Mouse (Mus musculus) liver, embryonic 11.5 days (tissue): ENCODE results near the gene Dll3. TPM values are rescaled to one million over a fixed set of nuclear protein-coding genes. Genes with fewer than 3 reads are reported as not detected.

ENCODE experiments used
- ATAC-seq: fragments of 200-750 bp; cut with Nextera tagmentation; replicated peaks from 2 replicates; pipeline ENCODE4 v1.8.0; 2017; ENCODE audit warnings: moderate number of reproducible peaks, mild to moderate bottlenecking, moderate TSS enrichment, moderate library complexity; ENCODE audit not compliant: low FRiP score
- DNase-seq: peaks from one replicate; pipeline ENCODE4 v3.0.0-alpha.2; 2017; ENCODE audit warnings: low spot score
- H3K27ac ChIP-seq: fragments of 300-500 bp; sonication (generic); 2 replicates; pipeline ENCODE4 v1.5.1; 2014; ENCODE audit warnings: mild to moderate bottlenecking, low read depth, low read length, control low read depth
- H3K27me3 ChIP-seq: fragments of 300-500 bp; sonication (generic); replicated peaks from 2 replicates; pipeline ENCODE4 v1.6.1; 2014; ENCODE audit warnings: low read length, mixed read lengths; ENCODE audit not compliant: control insufficient read depth, insufficient read depth
- H3K36me3 ChIP-seq: fragments of 300-500 bp; sonication (generic); 2 replicates; pipeline ENCODE4 v1.6.1; 2014; ENCODE audit warnings: mild to moderate bottlenecking, low read length, moderate library complexity, mixed read lengths; ENCODE audit not compliant: control insufficient read depth, insufficient read depth
- H3K4me1 ChIP-seq: fragments of 300-500 bp; sonication (generic); replicated peaks from 2 replicates; pipeline ENCODE4 v1.6.1; 2014; ENCODE audit warnings: low read length, mixed read lengths; ENCODE audit not compliant: control insufficient read depth, insufficient read depth
- H3K4me2 ChIP-seq: fragments of 300-500 bp; sonication (generic); 2 replicates; pipeline ENCODE4 v1.6.1; 2014; ENCODE audit warnings: mild to moderate bottlenecking, control low read depth, moderate library complexity
- H3K4me3 ChIP-seq: fragments of 300-500 bp; sonication (generic); 2 replicates; pipeline ENCODE4 v1.5.1; 2014; ENCODE audit warnings: low read depth, low read length, control low read depth
- H3K9ac ChIP-seq: fragments of 300-500 bp; sonication (generic); 2 replicates; pipeline ENCODE4 v1.6.1; 2014; ENCODE audit warnings: low read depth, low read length, control low read depth
- H3K9me3 ChIP-seq: fragments of 300-500 bp; sonication (generic); 2 replicates; pipeline ENCODE4 v1.6.1; 2016; ENCODE audit warnings: low read length, inconsistent platforms, mixed read lengths; ENCODE audit not compliant: control insufficient read depth
- WGBS: fragments of 180-500 bp; shearing (Covaris S2); extraction: QIAGEN DNeasy Blood & Tissue Kit; methylation state at CpG from one replicate; pipeline ENCODE4 v1.1.7; 2014; 5-methylcytosine and 5-hydroxymethylcytosine counted together
- polyA plus RNA-seq: library from polyadenylated mRNA; unstranded; fragments of >200 nt; fragmentation: Nextera tagmentation; extraction: Ambion mirVana; gene quantifications from 2 replicates; pipeline ENCODE4 v1.2.1, GENCODE M21; 2014

Gene Dll3
- polyA plus RNA-seq, 1 experiment from 2014 or later: 0.62 TPM

DNA sequence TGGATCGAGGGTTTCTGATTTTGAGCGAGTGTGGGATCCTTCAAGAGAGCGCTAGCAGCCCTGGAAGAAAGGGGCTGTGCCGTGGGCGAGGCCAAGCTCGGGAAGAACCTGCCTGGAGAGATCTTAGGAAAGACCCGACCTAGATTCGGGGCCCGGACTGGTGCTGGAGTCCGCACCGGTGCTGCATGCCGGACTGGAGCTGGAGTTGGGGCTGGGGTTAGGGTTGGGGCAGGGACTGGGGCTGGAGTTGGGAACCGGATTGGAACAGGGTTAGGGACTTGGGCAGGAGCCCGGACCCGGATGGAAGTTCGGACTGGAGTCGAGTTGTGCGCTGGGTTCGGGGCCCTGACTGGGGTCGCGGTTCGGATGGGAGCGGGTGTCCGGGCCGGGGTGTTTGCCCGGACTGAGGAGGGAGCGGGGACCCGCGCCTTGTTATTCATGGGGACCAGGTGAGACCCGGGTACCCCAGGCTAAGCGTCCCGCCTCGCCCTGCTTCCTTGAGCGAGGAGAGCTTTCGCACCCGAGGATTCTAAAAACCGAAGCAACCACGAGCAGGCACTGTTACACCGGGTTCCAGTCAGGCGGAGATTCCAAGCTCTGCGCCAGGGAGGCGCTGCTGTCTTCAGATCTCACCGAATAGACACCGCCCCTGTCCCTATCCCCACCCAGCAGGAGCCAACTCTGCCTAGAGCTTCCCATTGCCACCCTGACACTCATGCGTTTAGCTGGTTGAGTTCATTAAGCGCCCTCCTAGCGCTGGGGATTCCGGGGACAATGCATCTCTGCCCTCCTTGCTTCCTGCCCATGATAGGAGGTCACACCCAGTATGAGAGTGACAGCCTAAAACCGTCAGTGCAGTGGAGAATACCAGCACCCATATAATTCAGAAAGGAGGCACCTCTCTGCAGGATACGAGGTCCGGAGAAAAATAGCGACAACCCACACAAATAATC is 11.1 kb downstream of the Dll3 start, which contains the start of gene Selenov:
Gene Selenov (minus strand): TSS at position 549 of the 953 bp plus-strand sequence.
- Histone ChIP-seq H3K9me3 (no peaks in the 10 kb centered on the region), H3K4me3 (peak within 1 kb of the TSS; percentile 40), H3K9ac (no peak within 1 kb of the TSS), H3K27ac (no peak within 1 kb of the TSS), H3K4me2 (peak within 1 kb of the TSS; percentile 60), H3K4me1 (no peaks in the 10 kb centered on the region; the same call in 1 of the 2 replicates), H3K27me3 (peaks cover 75% of the 10 kb centered on the region), H3K36me3 (no peaks in the 10 kb centered on the region)
- no peak for ATAC-seq
- DNase-seq: peak; percentile 36
- WGBS: 2% methylated on average over 52 of the region's 52 CpGs

GRCm38 (mm10) chr7:28290165-28290564 is 11.9 kb downstream of the Dll3 start:
- ATAC-seq: no peak
- WGBS: 2% methylated on average over 18 of the region's 18 CpGs
- peaks cover 72% of the 10 kb centered on the region for H3K27me3 ChIP-seq
- H3K36me3 ChIP-seq: no peaks in the 10 kb centered on the region
- H3K27ac ChIP-seq: no peak overlapping the region
- H3K4me1 ChIP-seq: no peaks in the 10 kb centered on the region; the same call in 1 of the 2 replicates
- peak overlapping the region; percentile 40 for H3K4me3 ChIP-seq
- no peaks in the 10 kb centered on the region for H3K9me3 ChIP-seq
- DNase-seq: no peak
- peak overlapping the region; percentile 60 for H3K4me2 ChIP-seq
- no peak overlapping the region for H3K9ac ChIP-seq

DNA sequence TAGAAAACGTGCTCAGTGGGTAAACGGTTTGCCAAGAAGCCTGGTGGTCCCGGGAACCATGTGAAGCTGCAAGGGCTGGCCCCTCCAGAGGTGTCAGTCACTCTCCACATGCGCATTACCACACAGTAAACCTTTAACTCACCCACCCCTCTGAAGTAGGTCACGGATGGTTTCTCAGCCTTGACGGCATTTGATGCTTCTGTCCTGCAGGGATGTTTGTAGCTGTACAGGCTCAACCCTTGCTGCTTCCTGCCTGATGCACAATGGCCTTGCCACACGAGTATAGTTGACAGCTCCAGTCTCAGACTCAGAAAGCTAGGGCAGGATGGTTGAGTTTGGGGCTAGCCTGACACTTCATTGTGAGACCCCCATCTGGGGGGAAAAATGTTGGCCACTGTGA is 21.4 kb downstream of the Dll3 start:
- no peak overlapping the region for H3K4me2 ChIP-seq
- no peak overlapping the region for H3K4me3 ChIP-seq
- H3K9me3 ChIP-seq: no peaks in the 10 kb centered on the region
- no peak for DNase-seq
- H3K27me3 ChIP-seq: no peaks in the 10 kb centered on the region
- 67% methylated on average over 7 of the region's 7 CpGs for WGBS
- no peaks in the 10 kb centered on the region for H3K36me3 ChIP-seq
- no peak for ATAC-seq
- no peak overlapping the region for H3K9ac ChIP-seq
- H3K27ac ChIP-seq: no peak overlapping the region
- H3K4me1 ChIP-seq: peaks cover 7% of the 10 kb centered on the region; the same call in 1 of the 2 replicates

- Histone ChIP-seq H3K9me3 (no peaks in the 10 kb centered on the region), H3K36me3 (no peaks in the 10 kb centered on the region), H3K4me1 (peaks cover 7% of the 10 kb centered on the region; the same call in 1 of the 2 replicates), H3K27ac (0 out of 2 replicates have a peak overlapping the region, but pooled peaks have one; percentile 64), H3K27me3 (no peaks in the 10 kb centered on the region), H3K4me2 (peak overlapping the region; percentile 94), H3K4me3 (peak overlapping the region; percentile 78), H3K9ac (peak overlapping the region; percentile 93)
- ATAC-seq (no peak), DNase-seq (no peak)
- WGBS: 83% methylated on average over 7 of the region's 7 CpGs
Measured at GRCm38 (mm10) chr7:28278279-28278652, 23.8 kb downstream of the Dll3 start.

DNA sequence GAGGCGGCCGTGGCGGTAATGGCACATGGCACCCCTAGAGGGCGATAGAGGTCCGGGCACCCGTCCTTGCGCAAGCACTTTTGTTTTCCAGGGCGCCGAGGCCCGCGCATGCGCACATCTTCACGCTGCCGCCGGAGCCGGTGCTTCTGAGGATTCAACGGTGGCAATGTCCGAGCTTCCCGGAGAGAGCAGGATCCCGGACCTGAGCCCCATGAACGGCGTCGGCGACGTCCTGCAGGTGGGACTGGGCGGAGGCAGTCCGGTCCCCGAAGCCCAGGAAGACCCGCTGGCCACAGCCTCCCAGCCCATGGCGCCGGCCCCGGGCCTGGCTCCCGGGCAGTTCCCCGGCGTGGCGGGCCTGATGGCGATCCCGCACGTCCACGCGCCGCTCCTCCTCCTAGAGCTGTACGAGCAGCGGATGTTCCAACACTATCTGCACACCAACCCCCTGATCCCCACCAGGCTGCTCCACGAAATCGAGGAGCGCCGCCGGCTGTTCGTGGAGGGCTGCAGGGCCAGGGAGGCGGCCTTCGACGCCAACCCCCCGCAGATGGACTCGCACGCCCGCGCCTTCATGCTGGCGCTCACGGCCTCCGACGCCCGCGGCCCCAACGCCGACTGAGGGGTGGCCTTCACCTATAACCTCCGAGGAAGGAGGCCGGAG is 24.3 kb downstream of the Dll3 start, which contains the start of gene Eid2b:
Gene Eid2b (plus strand): TSS at position 125 of the 664 bp plus-strand sequence.
- Histone ChIP-seq H3K9ac (peak within 1 kb of the TSS; percentile 93), H3K4me3 (peak within 1 kb of the TSS; percentile 78), H3K36me3 (no peaks in the 10 kb centered on the region), H3K4me2 (peak within 1 kb of the TSS; percentile 94), H3K27ac (peak within 1 kb of the TSS; percentile 64), H3K4me1 (peaks cover 7% of the 10 kb centered on the region; the same call in 1 of the 2 replicates), H3K27me3 (no peaks in the 10 kb centered on the region), H3K9me3 (no peaks in the 10 kb centered on the region)
- DNase-seq (peak; percentile 94), ATAC-seq (peak; percentile 77)
- WGBS: 3% methylated on average over 68 of the region's 68 CpGs

DNA sequence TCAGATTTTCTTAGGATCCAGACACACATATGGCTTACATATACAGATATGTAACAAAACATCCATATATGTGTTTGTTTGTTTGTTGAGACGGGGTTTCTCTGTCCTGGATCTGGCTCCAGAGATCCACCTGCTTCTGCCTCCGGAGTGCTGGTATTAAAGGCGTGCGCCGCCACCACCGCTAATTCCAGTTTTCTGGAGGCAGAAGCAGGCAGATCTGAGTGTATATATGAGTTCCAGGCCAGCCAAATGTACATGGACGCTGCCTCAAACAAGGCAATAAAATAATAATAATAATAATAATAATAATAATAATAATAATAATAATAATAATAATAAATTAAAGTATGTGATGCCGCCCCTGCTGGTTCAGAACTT is 24.8 kb downstream of the Dll3 start:
- Histone ChIP-seq H3K9ac (no peak overlapping the region), H3K27ac (no peak overlapping the region), H3K4me2 (0 out of 2 replicates have a peak overlapping the region, but pooled peaks have one; percentile 94), H3K27me3 (no peaks in the 10 kb centered on the region), H3K4me1 (peaks cover 7% of the 10 kb centered on the region; the same call in 1 of the 2 replicates), H3K4me3 (no peak overlapping the region; the same call in 1 of the 2 replicates), H3K9me3 (no peaks in the 10 kb centered on the region), H3K36me3 (no peaks in the 10 kb centered on the region)
- WGBS: 54% methylated on average over 8 of the region's 8 CpGs
- DNase-seq (no peak), ATAC-seq (no peak)

GRCm38 (mm10) chr7:28271761-28272160 is 30.3 kb downstream of the Dll3 start:
- H3K9me3 ChIP-seq: no peaks in the 10 kb centered on the region

GRCm38 (mm10) chr7:28269355-28269754 is 32.7 kb downstream of the Dll3 start:
- H3K9me3 ChIP-seq: no peaks in the 10 kb centered on the region
- H3K27me3 ChIP-seq: peaks cover 5% of the 10 kb centered on the region; the same call in 1 of the 2 replicates
- DNase-seq: no peak
- H3K4me1 ChIP-seq: no peaks in the 10 kb centered on the region
- no peak overlapping the region for H3K4me2 ChIP-seq
- no peak for ATAC-seq
- H3K9ac ChIP-seq: no peak overlapping the region
- H3K4me3 ChIP-seq: no peak overlapping the region
- no peak overlapping the region for H3K27ac ChIP-seq
- peaks cover 2% of the 10 kb centered on the region; the same call in 1 of the 2 replicates for H3K36me3 ChIP-seq
- WGBS: 90% methylated on average over 12 of the region's 12 CpGs

More at GRCm38 (mm10) chr7:28271761-28272160, 30.3 kb downstream of the Dll3 start:
- Histone ChIP-seq H3K4me2 (no peak overlapping the region), H3K36me3 (peaks cover 2% of the 10 kb centered on the region; the same call in 1 of the 2 replicates), H3K27me3 (peaks cover 5% of the 10 kb centered on the region; the same call in 1 of the 2 replicates), H3K9ac (no peak overlapping the region), H3K4me1 (no peaks in the 10 kb centered on the region), H3K4me3 (no peak overlapping the region), H3K27ac (no peak overlapping the region)
- WGBS: 67% methylated on average over 3 of the region's 3 CpGs
- ATAC-seq: no peak
- DNase-seq: no peak
